Mouse (Mus musculus): ENCODE measurements around the gene Met. TPM values are rescaled to one million over a fixed set of nuclear protein-coding genes. Genes with fewer than 3 reads are reported as not detected.

Met gene
- total RNA-seq, 2 experiments from 2014 or later: 0.83 to 3.4 TPM

GRCm38 (mm10) chr6:17542383-17542782 is 78.8 kb downstream of the Met start:
- no peak for ATAC-seq (replicated peaks; ENCODE audit: low FRiP score, poor library complexity, severe bottlenecking)

- ATAC-seq (replicated peaks; ENCODE audit: low FRiP score, poor library complexity, severe bottlenecking): no peak
These were observed 81.9 kb downstream of the Met start for GRCm38 (mm10) chr6:17545480-17545879.

GRCm38 (mm10) chr6:17546341-17546740 is 82.7 kb downstream of the Met start:
- ATAC-seq (replicated peaks; ENCODE audit: low FRiP score, poor library complexity, severe bottlenecking): no peak

GRCm38 (mm10) chr6:17546825-17547224 is 83.2 kb downstream of the Met start:
- ATAC-seq (replicated peaks; ENCODE audit: low FRiP score, poor library complexity, severe bottlenecking): no peak

- ATAC-seq (replicated peaks; ENCODE audit: low FRiP score, poor library complexity, severe bottlenecking): no peak
These were observed 85.2 kb downstream of the Met start for GRCm38 (mm10) chr6:17548786-17549185.

- ATAC-seq (replicated peaks; ENCODE audit: low FRiP score, poor library complexity, severe bottlenecking): no peak
These were observed 86.0 kb downstream of the Met start for GRCm38 (mm10) chr6:17549645-17550044.

- no peak for ATAC-seq (replicated peaks; ENCODE audit: low FRiP score, poor library complexity, severe bottlenecking)
These were observed 90.7 kb downstream of the Met start for GRCm38 (mm10) chr6:17554263-17554662.

GRCm38 (mm10) chr6:17554757-17555156 is 91.2 kb downstream of the Met start:
- ATAC-seq (replicated peaks; ENCODE audit: low FRiP score, poor library complexity, severe bottlenecking): no peak

GRCm38 (mm10) chr6:17555719-17556118 is 92.1 kb downstream of the Met start:
- no peak for ATAC-seq (replicated peaks; ENCODE audit: low FRiP score, poor library complexity, severe bottlenecking)

- no peak for ATAC-seq (replicated peaks; ENCODE audit: low FRiP score, poor library complexity, severe bottlenecking)
These were observed 96.1 kb downstream of the Met start for GRCm38 (mm10) chr6:17559657-17560056.

GRCm38 (mm10) chr6:17561347-17561746 is 97.7 kb downstream of the Met start:
- ATAC-seq (replicated peaks; ENCODE audit: low FRiP score, poor library complexity, severe bottlenecking): no peak

- ATAC-seq (replicated peaks; ENCODE audit: low FRiP score, poor library complexity, severe bottlenecking): no peak
These were observed 98.3 kb downstream of the Met start for GRCm38 (mm10) chr6:17561886-17562285.

GRCm38 (mm10) chr6:17562472-17563088 is 99.0 kb downstream of the Met start:
- ATAC-seq (replicated peaks; ENCODE audit: low FRiP score, poor library complexity, severe bottlenecking): no peak

- no peak for ATAC-seq (replicated peaks; ENCODE audit: low FRiP score, poor library complexity, severe bottlenecking)
These were observed 105.2 kb downstream of the Met start for GRCm38 (mm10) chr6:17568702-17569352.

- ATAC-seq (replicated peaks; ENCODE audit: low FRiP score, poor library complexity, severe bottlenecking): no peak
These were observed 109.6 kb downstream of the Met start for GRCm38 (mm10) chr6:17573227-17573626.

GRCm38 (mm10) chr6:17573732-17574131 is 110.1 kb downstream of the Met start:
- no peak for ATAC-seq (replicated peaks; ENCODE audit: low FRiP score, poor library complexity, severe bottlenecking)

- no peak for ATAC-seq (replicated peaks; ENCODE audit: low FRiP score, poor library complexity, severe bottlenecking)
These were observed 114.6 kb downstream of the Met start for GRCm38 (mm10) chr6:17578092-17578760.

- ATAC-seq (replicated peaks; ENCODE audit: low FRiP score, poor library complexity, severe bottlenecking): no peak
These were observed 116.7 kb downstream of the Met start for GRCm38 (mm10) chr6:17580349-17580748.

GRCm38 (mm10) chr6:17583982-17584381 is 120.4 kb downstream of the Met start:
- no peak for ATAC-seq (replicated peaks; ENCODE audit: low FRiP score, poor library complexity, severe bottlenecking)

- ATAC-seq (replicated peaks; ENCODE audit: low FRiP score, poor library complexity, severe bottlenecking): peak; percentile 74
These were observed 125.7 kb downstream of the Met start for GRCm38 (mm10) chr6:17589049-17589952.

All from erythroid progenitor cell, adult 5-6 weeks (primary cell).